ENCODE assay signal across 23 mouse cellular contexts in the genomic region with DNA sequence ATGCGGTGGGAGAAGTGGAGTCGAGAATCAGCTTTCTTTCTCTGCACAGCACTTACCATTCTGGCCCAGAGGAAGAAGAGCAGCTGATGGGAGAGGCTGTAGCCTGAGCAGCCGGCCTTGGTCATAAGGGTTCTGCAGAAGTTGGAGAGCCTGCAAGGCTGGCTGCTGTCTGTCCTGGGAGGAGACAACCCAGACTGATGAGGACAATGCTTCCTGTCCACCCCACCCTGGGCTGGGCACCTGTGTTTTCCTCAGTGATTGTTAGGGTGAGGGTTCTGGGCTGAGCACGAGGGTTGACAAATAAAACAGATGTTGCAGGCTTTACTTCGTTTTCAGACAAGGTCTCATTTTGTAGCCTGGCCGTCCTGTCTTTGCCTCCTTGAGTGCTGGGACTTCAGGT. TPM values are rescaled to one million over a fixed set of nuclear protein-coding genes. Genes with fewer than 3 reads are reported as not detected.
DNase-seq lines count a peak whose midpoint lies in the region; ATAC-seq and TF ChIP-seq lines count a peak whose summit lies in the region.
"Had no signal": no experiment of that assay in that cellular context is flagged by ENCODE, and none has a peak within 500 bp of the region (broad histone marks: within the 10 kb centered on the region; RNA-seq: fewer than 3 reads in every experiment).

No protein-coding gene starts in this region.

- TF ChIP-seq POLR2A in heart, adult 2 months (IDR thresholded peaks at IDR 0.05; ENCODE audit: insufficient read depth, low read depth, low read length), result no peak

- H3K9me3 ChIP-seq in heart, embryonic 12.5 days (replicated peaks), result no peaks in the 10 kb centered on the region
- H3K9me3 ChIP-seq in heart, embryonic 10.5 days, result no peaks in the 10 kb centered on the region
- H3K9me3 ChIP-seq: embryonic facial prominence, embryonic 10.5 days; embryonic facial prominence, embryonic 12.5 days; forebrain, embryonic 13.5 days; forebrain, embryonic 15.5 days; G1E had no signal

- no peaks in the 10 kb centered on the region for H3K79me2 ChIP-seq in heart, adult 2 months (replicated peaks; ENCODE audit: control insufficient read depth, insufficient read depth, low read length)

- no peak overlapping the region for H3K9ac ChIP-seq in heart, adult 2 months (ENCODE audit: low read depth, low read length)
- 0 out of 2 replicates have a peak overlapping the region, but pooled peaks have one; percentile 8 for H3K9ac ChIP-seq in heart, embryonic 12.5 days
- H3K9ac ChIP-seq: embryonic facial prominence, embryonic 12.5 days; forebrain, embryonic 13.5 days; forebrain, embryonic 15.5 days; forebrain, postnatal 0 days had no signal

- ATAC-seq in heart, embryonic 12.5 days (ENCODE audit: insufficient number of reproducible peaks, low FRiP score), result no peak
- ATAC-seq: activated CD4-positive, CD25-positive, alpha-beta regulatory T cell, adult 4 months; CD4-positive, CD25-positive, alpha-beta regulatory T cell, adult 4 months; forebrain, embryonic 13.5 days; forebrain, embryonic 15.5 days; forebrain, postnatal 0 days; Patski had no signal

- WGBS in heart, adult 2 months, result 45% methylated on average over 6 of the region's 6 CpGs
- WGBS in heart, embryonic 12.5 days, result 55% methylated on average over 6 of the region's 6 CpGs
- WGBS in heart, embryonic 10.5 days, result 57% methylated on average over 6 of the region's 6 CpGs

- no peak for TF ChIP-seq EP300 in heart, adult 2 months (IDR thresholded peaks at IDR 0.05; ENCODE audit: insufficient read depth, low read depth, low read length)

- H3K27ac ChIP-seq in heart, adult 2 months, result peak overlapping the region; percentile 55
- H3K27ac ChIP-seq in heart, embryonic 12.5 days (ENCODE audit: poor library complexity, severe bottlenecking), result no peak overlapping the region
- no peak overlapping the region for H3K27ac ChIP-seq in heart, embryonic 10.5 days
- H3K27ac ChIP-seq: embryonic facial prominence, embryonic 10.5 days; embryonic facial prominence, embryonic 12.5 days; forebrain, embryonic 13.5 days; forebrain, embryonic 15.5 days had no signal

- H3K4me3 ChIP-seq in heart, adult 2 months, result no peak overlapping the region
- H3K4me3 ChIP-seq in heart, embryonic 12.5 days, result no peak overlapping the region
- H3K4me3 ChIP-seq in heart, embryonic 10.5 days, result no peak overlapping the region
- H3K4me3 ChIP-seq: embryonic facial prominence, embryonic 10.5 days; embryonic facial prominence, embryonic 12.5 days; forebrain, embryonic 13.5 days; forebrain, embryonic 15.5 days had no signal

- peaks cover 3% of the 10 kb centered on the region for H3K4me1 ChIP-seq in heart, adult 2 months (ENCODE audit: control insufficient read depth, insufficient read depth, low read length)
- H3K4me1 ChIP-seq in heart, embryonic 12.5 days (replicated peaks), result peaks cover 15% of the 10 kb centered on the region
- H3K4me1 ChIP-seq in heart, embryonic 10.5 days, result peaks cover 13% of the 10 kb centered on the region
- H3K4me1 ChIP-seq: embryonic facial prominence, embryonic 10.5 days; embryonic facial prominence, embryonic 12.5 days; forebrain, embryonic 13.5 days; forebrain, embryonic 15.5 days had no signal

- H3K4me2 ChIP-seq in heart, embryonic 12.5 days, result no peak overlapping the region
- H3K4me2 ChIP-seq: embryonic facial prominence, embryonic 12.5 days; forebrain, embryonic 13.5 days; forebrain, embryonic 15.5 days had no signal

- no peaks in the 10 kb centered on the region for H3K36me3 ChIP-seq in heart, adult 2 months (ENCODE audit: control insufficient read depth, insufficient read depth, low read length)
- no peaks in the 10 kb centered on the region for H3K36me3 ChIP-seq in heart, embryonic 12.5 days
- no peaks in the 10 kb centered on the region for H3K36me3 ChIP-seq in heart, embryonic 10.5 days
- H3K36me3 ChIP-seq: embryonic facial prominence, embryonic 10.5 days; embryonic facial prominence, embryonic 12.5 days; forebrain, embryonic 15.5 days; G1E had no signal

- intact Hi-C loops in heart, adult 2 months (cut with DNase I), result no loop called here

- DNase-seq in heart, adult 2 months, result peak in 1 of 2 experiments; percentile 52
- DNase-seq in heart, adult 8-10 months (ENCODE audit: low spot score), result no peak
- no peak for DNase-seq in heart, embryonic 10.5 days (ENCODE audit: low spot score)
- no peak for DNase-seq in gastrocnemius, adult 18-20 months (ENCODE audit: low spot score)
- DNase-seq: adrenal gland, adult 8-10 months; adrenal gland, postnatal 14 days; adrenal gland, postnatal 36 days; cerebellum, adult 11-12 months; cerebellum, adult 2 months; cerebellum, adult 9-10 months; cerebellum, postnatal 10 days; cerebellum, postnatal 25 days; forebrain, postnatal 0 days had no signal

- TF ChIP-seq CTCF in heart, adult 2 months (IDR thresholded peaks at IDR 0.05), result no peak

- H3K27me3 ChIP-seq in heart, adult 2 months (ENCODE audit: control insufficient read depth, insufficient read depth, low read length), result no peaks in the 10 kb centered on the region
- H3K27me3 ChIP-seq in heart, embryonic 12.5 days (replicated peaks), result peaks cover 8% of the 10 kb centered on the region; the same call in 1 of the 2 replicates
- no peaks in the 10 kb centered on the region; the same call in 1 of the 2 replicates for H3K27me3 ChIP-seq in heart, embryonic 10.5 days (ENCODE audit: insufficient read depth, poor library complexity, severe bottlenecking)
- H3K27me3 ChIP-seq: embryonic facial prominence, embryonic 12.5 days; Patski had no signal

RNA-seq across cellular contexts. Expression of a gene that starts 5.4 kb away (rescaled TPM):
- total RNA-seq in heart, adult 2 months (2021), result 10 to 100 TPM; 17.4 to 19.9 TPM
- polyA plus RNA-seq in heart, adult 2 months (2012; rRNA removed), result 12.1 and 12.5 TPM in 2 replicates
- total RNA-seq in heart, adult 8-10 months (2022), result 10 to 100 TPM; 18.1 to 22.8 (median 20.4) TPM
- polyA plus RNA-seq in heart, embryonic 12.5 days (2016; fragmentation: Nextera tagmentation; extraction: Ambion mirVana), result 2.5 and 3.2 TPM in 2 replicates
- polyA plus RNA-seq in heart, embryonic 10.5 days (2016; fragmentation: Nextera tagmentation; extraction: Ambion mirVana), result 0.99 and 1.2 TPM in 2 replicates
- 1 to 10 TPM; 2.6 to 3.8 TPM for total RNA-seq in gastrocnemius, adult 18-20 months (2021)
- total RNA-seq: CH12.LX, G1E had no signal
- polyA plus RNA-seq: activated CD4-positive, CD25-positive, alpha-beta regulatory T cell, adult 4 months; CD4-positive, CD25-positive, alpha-beta regulatory T cell, adult 4 months; G1E had no signal

RNA-seq across cellular contexts. Expression of a gene that starts 12.9 kb away (rescaled TPM):
- total RNA-seq in heart, adult 2 months (2021), result 10 to 100 TPM; 11.3 to 15.7 TPM
- 22.7 and 24.2 TPM in 2 replicates for polyA plus RNA-seq in heart, adult 2 months (2012; rRNA removed)
- total RNA-seq in heart, adult 8-10 months (2022), result 10 to 100 TPM; 13.8 to 16.8 (median 14.5) TPM
- polyA plus RNA-seq in heart, embryonic 12.5 days (2016; fragmentation: Nextera tagmentation; extraction: Ambion mirVana), result 14.0 and 15.4 TPM in 2 replicates
- 18.0 and 18.7 TPM in 2 replicates for polyA plus RNA-seq in heart, embryonic 10.5 days (2016; fragmentation: Nextera tagmentation; extraction: Ambion mirVana)
- 1 to 10 TPM; 6.9 TPM for total RNA-seq in gastrocnemius, adult 18-20 months (2021)

RNA-seq across cellular contexts. Expression of a gene that starts 16.7 kb away (rescaled TPM):
- 10 to 100 TPM; 12.0 to 12.5 TPM for total RNA-seq in heart, adult 2 months (2021)
- polyA plus RNA-seq in heart, adult 2 months (2012; rRNA removed), result 34.0 and 37.1 TPM in 2 replicates
- total RNA-seq in heart, adult 8-10 months (2022), result 10 to 100 TPM; 12.5 to 16.6 (median 14.6) TPM
- 23.9 and 24.6 TPM in 2 replicates for polyA plus RNA-seq in heart, embryonic 12.5 days (2016; fragmentation: Nextera tagmentation; extraction: Ambion mirVana)
- 27.6 and 27.7 TPM in 2 replicates for polyA plus RNA-seq in heart, embryonic 10.5 days (2016; fragmentation: Nextera tagmentation; extraction: Ambion mirVana)
- 10 to 100 TPM in 1 of 2 experiments, 1 to 10 TPM in 1; 8.8 to 10.7 TPM for total RNA-seq in gastrocnemius, adult 18-20 months (2021)

RNA-seq across cellular contexts. Expression of a gene that starts 39.1 kb away (rescaled TPM):
- total RNA-seq in heart, adult 2 months (2021), result 1 to 10 TPM; 6.9 to 8.2 TPM
- polyA plus RNA-seq in heart, adult 2 months (2012; rRNA removed), result 27.9 and 29.7 TPM in 2 replicates
- total RNA-seq in heart, adult 8-10 months (2022), result 10 to 100 TPM in 2 of 4 experiments, 1 to 10 TPM in 2; 7.8 to 11.6 (median 10.1) TPM
- 17.2 and 19.5 TPM in 2 replicates for polyA plus RNA-seq in heart, embryonic 12.5 days (2016; fragmentation: Nextera tagmentation; extraction: Ambion mirVana)
- 23.3 and 24.8 TPM in 2 replicates for polyA plus RNA-seq in heart, embryonic 10.5 days (2016; fragmentation: Nextera tagmentation; extraction: Ambion mirVana)
- 1 to 10 TPM; 6.5 to 6.9 TPM for total RNA-seq in gastrocnemius, adult 18-20 months (2021)
